Mouse (Mus musculus): Measurements from ENCODE around the gene Osr1.

DNA sequence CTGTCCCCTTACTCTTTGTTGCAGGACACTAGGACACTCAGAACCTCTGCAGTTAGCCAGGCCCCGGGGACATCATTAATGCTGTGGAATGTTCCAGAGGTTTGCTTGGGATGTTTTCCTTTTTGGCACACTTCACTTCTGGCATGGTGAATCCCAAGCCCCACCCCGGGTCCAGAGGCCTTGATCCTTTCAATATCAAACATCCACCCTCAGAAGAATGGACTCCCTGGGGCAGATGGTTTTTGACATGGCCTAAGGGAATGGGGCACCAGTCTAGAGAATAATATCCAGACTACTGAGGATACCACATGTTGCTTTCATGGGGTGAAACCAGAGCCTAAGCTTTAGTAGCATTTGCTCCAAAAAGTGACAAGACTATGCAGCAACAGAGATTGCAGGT, 13.5 kb downstream of the Osr1 start:
- TF ChIP-seq CTCF (IDR thresholded peaks at IDR 0.05; ENCODE audit: low read depth): no peak
- no peak for TF ChIP-seq EP300 (IDR thresholded peaks at IDR 0.05; ENCODE audit: low read depth)
